Mouse (Mus musculus): Measurements from ENCODE around the gene Gm42517. TPM values are rescaled to one million over a fixed set of nuclear protein-coding genes. Genes with fewer than 3 reads are reported as not detected.

Gene Gm42517
- 0.72 TPM in 1 of 2 replicates, not detected in the other for total RNA-seq (2015; ENCODE audit: low replicate concordance)
- total RNA-seq (2017; ENCODE audit: low replicate concordance): not detected in 2 replicates

DNA sequence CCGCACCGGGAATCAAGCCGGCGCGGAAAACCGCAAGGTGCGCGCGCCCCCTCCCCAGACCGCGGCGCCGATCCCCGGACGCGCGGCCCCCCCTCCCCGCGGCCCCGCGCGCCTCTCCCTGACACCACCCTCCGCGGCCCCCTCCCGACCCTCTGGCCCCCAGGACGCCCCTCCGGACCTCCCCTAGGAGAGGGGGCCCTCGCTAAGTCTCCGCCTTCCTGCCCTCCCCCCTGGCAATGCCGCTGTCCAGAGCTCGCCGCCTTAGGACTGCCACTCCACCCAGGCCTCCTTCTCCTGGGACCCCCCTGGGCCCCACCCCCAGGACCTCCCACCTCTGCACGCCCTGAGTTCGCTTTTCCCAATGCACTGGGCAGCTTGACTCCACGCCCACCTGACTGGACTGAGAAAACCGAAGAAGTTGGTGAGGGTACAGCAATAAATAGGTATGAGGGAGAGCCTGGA is at the start of gene Gm42517:
Gene Gm42517 (minus strand): TSS at position 52 of the 462 bp plus-strand sequence.
- ATAC-seq (replicated peaks; ENCODE audit: low FRiP score, poor library complexity, severe bottlenecking): no peak

DNA sequence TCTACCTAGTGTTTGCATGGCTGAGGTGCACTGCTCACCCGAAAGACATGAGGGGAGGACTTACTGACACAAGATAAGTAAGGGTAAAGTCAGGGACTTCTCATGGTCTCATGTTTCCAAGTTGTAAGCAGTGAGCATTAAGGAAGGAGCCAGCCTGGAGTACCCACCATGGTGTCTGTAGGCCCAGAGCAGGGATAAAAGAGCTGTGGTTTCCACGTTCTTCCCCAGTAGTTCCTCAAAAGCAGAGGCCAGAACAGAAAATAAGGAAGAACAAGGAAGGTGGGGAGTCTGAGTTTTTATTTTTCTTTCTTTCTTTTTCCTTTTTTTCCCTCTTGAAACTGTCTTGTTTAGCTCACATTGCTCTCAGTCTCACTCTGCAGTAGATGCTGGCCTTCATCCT is 47.0 kb upstream of the Gm42517 start:
- ATAC-seq (replicated peaks; ENCODE audit: low FRiP score, poor library complexity, severe bottlenecking): no peak

- no peak for ATAC-seq (replicated peaks; ENCODE audit: low FRiP score, poor library complexity, severe bottlenecking)
Measured at GRCm38 (mm10) chr5:108406977-108407376, 39.3 kb upstream of the Gm42517 start.

- no peak for ATAC-seq (replicated peaks; ENCODE audit: low FRiP score, poor library complexity, severe bottlenecking)
Measured at GRCm38 (mm10) chr5:108405460-108405859, 37.7 kb upstream of the Gm42517 start.

DNA sequence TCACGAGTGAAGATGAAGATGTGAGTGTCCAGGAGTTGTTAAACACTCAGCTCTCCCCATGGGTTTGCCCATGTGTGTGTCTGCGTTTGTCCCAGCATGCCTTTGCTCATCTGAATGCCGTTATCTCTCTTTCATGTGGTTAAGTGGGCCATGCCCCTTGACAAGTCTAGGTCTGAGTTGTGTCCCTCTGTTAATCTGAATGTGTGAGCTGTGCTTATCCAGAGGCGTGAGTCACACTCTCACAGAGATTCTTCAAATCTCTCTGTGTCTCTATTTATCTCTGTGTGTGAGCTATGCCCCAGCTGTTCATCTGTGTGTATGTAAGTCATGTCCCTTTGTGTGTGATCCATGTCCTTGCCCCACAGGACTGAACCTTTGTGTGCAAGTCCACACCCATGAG is 35.7 kb upstream of the Gm42517 start:
- ATAC-seq (replicated peaks; ENCODE audit: low FRiP score, poor library complexity, severe bottlenecking): no peak

DNA sequence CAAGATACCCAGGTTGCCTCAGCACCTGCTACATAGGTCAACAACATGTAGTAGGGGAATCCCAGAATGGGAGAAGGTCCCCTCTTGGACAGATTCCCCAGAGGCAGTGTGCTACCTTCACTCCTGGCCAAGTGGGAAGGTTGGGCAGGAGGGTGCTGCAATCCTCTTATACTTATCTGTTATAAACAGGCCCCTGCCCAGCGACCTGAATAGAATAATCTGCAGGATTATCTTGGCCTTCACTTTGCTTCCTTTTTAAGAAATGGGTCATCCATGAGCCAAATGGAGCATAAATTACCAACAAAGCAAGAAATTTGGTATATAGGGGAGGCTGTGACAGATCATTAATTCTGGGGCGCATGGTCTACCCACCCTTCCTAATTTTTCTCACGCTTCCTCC is 22.0 kb upstream of the Gm42517 start:
- ATAC-seq (replicated peaks; ENCODE audit: low FRiP score, poor library complexity, severe bottlenecking): no peak

DNA sequence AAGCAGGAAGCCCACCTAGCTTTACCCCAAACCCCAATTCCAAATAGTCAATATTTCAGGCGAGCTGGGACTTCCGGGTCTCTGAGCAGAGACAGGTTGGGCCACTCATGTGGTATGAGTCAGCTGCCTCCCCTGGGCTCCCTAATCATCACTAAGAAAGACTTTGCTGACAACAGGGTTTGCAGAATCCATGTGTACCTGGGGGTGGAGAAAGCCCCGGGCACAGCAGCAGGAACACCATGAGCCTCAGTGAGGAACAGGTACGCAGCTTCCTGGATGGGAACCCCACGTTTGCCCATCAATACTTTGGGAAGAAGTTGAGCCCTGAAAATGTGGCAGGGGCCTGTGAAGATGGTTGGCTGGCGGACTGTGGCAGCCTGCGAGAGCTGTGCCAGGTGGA is 20.5 kb upstream of the Gm42517 start, which contains the start of gene Pde6b:
Gene Pde6b (plus strand): TSS at position 191 of the 400 bp plus-strand sequence.
- no peak for ATAC-seq (replicated peaks; ENCODE audit: low FRiP score, poor library complexity, severe bottlenecking)

GRCm38 (mm10) chr5:108386449-108386848 is 18.7 kb upstream of the Gm42517 start:
- ATAC-seq (replicated peaks; ENCODE audit: low FRiP score, poor library complexity, severe bottlenecking): no peak

- no peak for ATAC-seq (replicated peaks; ENCODE audit: low FRiP score, poor library complexity, severe bottlenecking)
Measured at GRCm38 (mm10) chr5:108385632-108386031, 17.9 kb upstream of the Gm42517 start.

DNA sequence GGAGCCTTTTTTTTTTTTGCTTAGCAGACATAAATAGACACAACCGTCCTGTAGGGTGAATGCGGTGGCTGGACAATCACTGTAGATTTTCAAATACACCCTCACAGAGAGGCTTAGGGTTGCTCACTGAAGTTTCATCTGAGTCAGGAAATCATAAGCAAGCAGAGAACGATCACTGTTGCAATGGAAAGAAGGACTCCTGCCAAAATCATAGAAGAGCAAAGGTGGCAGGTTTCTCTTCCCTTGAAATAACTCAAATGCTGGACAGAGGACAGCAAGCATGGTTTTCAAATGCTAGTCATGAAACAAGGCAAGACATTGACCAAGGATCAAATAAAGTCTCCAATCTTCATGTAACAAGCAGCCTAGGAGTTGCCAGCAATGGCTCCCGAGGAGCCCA is 10.6 kb upstream of the Gm42517 start:
- no peak for ATAC-seq (replicated peaks; ENCODE audit: low FRiP score, poor library complexity, severe bottlenecking)

DNA sequence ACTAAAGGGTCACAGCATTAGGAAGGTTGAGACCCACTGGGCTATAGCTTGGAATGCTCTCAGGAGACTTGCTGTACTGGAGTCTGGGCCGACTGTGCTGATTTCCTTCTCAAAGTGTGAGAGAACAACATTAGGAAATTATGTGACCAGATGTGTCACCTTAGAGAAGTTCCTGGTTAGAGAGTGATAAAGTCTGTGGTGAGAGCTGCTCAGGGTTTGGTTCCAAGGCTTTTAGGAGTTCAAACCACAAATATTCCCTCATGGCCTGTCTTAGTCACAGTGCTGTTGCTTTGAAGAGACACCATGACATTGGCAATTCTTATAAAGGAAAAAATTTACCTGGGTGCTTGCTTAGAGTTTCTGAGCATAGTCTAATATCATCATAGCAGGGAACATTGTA is 8.3 kb upstream of the Gm42517 start:
- ATAC-seq (replicated peaks; ENCODE audit: low FRiP score, poor library complexity, severe bottlenecking): no peak

- ATAC-seq (replicated peaks; ENCODE audit: low FRiP score, poor library complexity, severe bottlenecking): no peak
Measured at GRCm38 (mm10) chr5:108374079-108374478, 6.4 kb upstream of the Gm42517 start.

DNA sequence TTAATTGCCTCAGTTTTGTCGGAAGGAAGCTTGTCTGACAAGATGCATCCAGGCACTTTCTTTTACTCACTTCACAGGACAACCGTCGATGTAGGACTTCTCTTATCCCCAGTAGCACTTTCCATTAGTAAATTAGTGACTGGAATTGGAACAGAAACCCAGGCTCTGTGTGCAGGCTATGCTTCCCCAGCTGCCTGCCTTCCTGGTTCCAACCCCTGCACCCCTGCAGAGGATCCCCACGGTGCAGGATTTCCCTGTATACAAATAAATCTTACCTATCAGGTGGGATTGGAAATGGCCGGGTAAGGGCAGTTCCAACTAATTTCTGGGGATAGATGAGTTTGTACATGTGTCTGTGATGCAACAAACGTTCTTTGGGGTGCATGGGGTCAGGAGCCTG is 2.2 kb upstream of the Gm42517 start:
- ATAC-seq (replicated peaks; ENCODE audit: low FRiP score, poor library complexity, severe bottlenecking): no peak

DNA sequence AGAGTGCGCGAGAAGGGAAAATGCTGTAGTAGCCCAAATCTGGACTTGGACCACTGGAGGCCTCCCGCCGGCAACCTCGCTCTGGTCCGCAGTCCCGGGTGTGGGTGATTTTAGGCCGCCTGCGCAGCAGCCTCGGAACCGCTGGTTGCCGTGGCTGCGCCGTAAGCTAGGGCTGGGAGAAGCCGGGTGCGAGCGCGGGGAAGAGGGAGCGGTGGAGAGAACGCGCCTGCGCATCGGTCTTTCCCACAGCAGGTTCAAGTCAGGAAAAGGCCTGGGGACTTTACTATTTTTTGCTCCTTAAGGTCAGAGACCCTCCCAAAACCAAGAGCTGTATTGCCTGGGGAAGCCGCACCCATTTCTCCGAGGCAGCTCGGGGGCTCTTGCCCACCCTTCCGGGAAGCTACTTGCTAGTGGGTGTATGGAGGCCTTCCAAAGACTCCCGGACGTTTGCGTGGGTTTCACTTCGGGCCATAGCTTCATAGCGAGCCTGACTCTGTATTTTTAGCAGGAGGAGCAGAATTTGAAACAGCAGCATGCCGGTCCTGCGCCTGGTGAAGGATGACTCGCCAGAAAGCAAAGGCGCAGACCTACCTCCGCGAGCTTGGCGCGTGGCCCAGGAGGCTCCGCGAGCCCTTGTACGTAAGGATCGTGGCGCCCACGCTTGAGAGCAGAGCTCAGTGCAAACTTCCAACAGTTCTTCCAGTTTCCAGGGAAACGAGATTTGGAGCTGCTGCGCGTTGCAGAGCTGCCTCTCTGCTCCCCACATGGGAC is 1.3 kb upstream of the Gm42517 start:
- no peak for ATAC-seq (replicated peaks; ENCODE audit: low FRiP score, poor library complexity, severe bottlenecking)

DNA sequence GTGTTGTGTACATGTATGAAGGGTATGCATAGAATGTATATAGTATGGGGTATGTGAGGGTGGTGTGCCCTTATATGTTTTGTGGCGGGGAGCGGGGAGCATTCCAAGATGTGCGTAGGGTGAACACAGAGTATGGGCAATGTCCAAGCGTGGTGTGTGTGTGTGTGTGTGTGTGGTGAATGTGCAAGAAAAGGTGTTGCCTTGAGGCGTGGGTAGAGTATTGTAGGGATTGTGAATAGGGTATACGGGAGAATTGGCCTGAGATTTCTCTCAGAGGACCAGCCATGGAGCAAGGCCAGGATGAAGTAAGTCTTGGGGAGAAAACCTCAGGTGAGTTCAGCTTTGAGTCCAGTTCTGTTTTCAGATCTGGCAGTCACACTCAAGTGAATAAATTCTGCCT is 724 bp upstream of the Gm42517 start:
- ATAC-seq (replicated peaks; ENCODE audit: low FRiP score, poor library complexity, severe bottlenecking): no peak

DNA sequence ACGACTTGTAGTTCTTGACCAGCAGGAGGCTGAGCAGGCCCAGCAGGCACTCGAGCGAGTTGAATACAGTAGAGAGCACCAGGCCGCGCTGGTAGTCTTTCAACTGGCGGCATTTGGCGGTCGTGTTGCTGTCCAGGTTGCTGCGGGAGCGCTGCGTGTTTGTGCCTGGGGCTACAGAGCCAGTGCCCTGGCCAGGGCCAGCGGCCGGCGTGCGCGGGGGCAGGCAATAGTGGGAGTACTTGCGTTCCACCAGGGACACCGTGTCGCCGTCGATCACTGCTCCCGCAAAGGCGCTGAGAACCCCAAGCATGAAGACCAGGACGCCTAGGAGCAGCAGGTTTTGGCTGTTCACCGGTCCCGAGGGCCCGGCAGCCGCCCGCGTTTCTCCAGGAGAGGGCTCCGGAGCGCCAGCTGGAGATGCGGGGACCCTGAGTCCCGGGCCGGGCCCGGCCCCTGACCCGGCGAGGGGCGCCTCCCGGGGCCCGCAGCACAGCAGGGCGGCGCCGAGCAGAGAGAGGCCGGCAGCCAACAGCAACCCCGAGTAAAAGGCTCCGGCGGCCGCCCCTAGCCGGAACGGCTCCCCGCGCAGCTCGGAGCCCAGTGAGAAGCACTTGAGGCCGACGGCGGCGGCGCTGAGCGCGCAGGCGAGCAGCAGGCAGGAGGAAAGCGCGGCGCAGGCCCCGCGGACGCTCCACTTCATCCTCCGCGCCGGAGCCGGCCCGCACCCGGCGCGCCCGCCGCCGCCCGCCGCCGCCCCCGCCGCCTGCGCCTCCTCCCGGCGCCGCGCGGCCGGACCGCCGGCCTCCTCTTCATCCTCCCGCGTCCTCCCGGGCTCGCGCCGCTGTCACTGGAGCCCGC is 509 bp downstream of the Gm42517 start:
- ATAC-seq (replicated peaks; ENCODE audit: low FRiP score, poor library complexity, severe bottlenecking): no peak

- no peak for ATAC-seq (replicated peaks; ENCODE audit: low FRiP score, poor library complexity, severe bottlenecking)
Measured at GRCm38 (mm10) chr5:108366328-108366983, 1.3 kb downstream of the Gm42517 start.

- ATAC-seq (replicated peaks; ENCODE audit: low FRiP score, poor library complexity, severe bottlenecking): no peak
Measured at GRCm38 (mm10) chr5:108362330-108362729, 5.4 kb downstream of the Gm42517 start.

GRCm38 (mm10) chr5:108360211-108360610 is 7.5 kb downstream of the Gm42517 start:
- ATAC-seq (replicated peaks; ENCODE audit: low FRiP score, poor library complexity, severe bottlenecking): no peak

DNA sequence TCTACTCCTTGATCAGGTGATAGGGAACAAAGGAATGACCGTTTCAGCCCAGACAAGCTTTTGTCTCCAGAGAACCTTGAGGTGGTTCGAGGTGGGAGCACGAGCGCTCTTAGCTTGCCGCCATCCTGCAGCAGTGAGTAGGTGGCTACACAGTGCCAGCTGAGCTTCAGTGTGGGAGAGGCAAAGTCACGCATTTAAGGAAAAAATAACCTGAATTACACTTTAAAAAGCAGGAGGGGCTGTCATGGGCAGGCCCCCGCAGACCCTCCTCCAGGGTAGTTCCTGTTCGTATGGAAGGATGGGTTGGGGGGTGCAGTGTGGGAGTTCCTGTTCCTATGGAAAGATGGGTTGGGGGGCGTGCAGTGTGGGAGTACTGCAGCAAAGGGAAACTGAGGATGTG is 8.2 kb downstream of the Gm42517 start:
- ATAC-seq (replicated peaks; ENCODE audit: low FRiP score, poor library complexity, severe bottlenecking): no peak

Data from erythroid progenitor cell, adult 5-6 weeks (primary cell).